Mouse (Mus musculus) bone marrow, adult 2 months (tissue): ENCODE data around the gene Eaf2. TPM values are rescaled to one million over a fixed set of nuclear protein-coding genes. Genes with fewer than 3 reads are reported as not detected.

Source experiments
- H3K27ac ChIP-seq: fragments of 200-500 bp; 2 replicates; pipeline ENCODE4 v1.5.1; 2012; ENCODE audit warnings: low read depth, mild to moderate bottlenecking, control low read depth, inconsistent platforms, low read length; ENCODE audit not compliant: control insufficient read depth, poor library complexity, insufficient read depth
- H3K4me1 ChIP-seq: fragments of 200-500 bp; 2 replicates; pipeline ENCODE4 v1.6.1; 2011; ENCODE audit warnings: low read length; ENCODE audit not compliant: control insufficient read depth, insufficient read depth
- H3K4me3 ChIP-seq: fragments of 200-500 bp; replicated peaks from 2 replicates; pipeline ENCODE3; 2011; ENCODE audit warnings: mild to moderate bottlenecking, low read depth, low read length, control low read depth; ENCODE audit not compliant: control insufficient read depth
- CTCF ChIP-seq: fragments of 200-500 bp; IDR thresholded peaks from 2 replicates; pipeline ENCODE4 v1.5.1; 2011; ENCODE audit warnings: low read length, control low read depth; ENCODE audit not compliant: control insufficient read depth, insufficient read depth
- POLR2A ChIP-seq: fragments of 200-500 bp; IDR thresholded peaks from 2 replicates; pipeline ENCODE4 v1.6.1; 2011; ENCODE audit warnings: low read depth, mild to moderate bottlenecking, control low read depth, low read length, borderline replicate concordance; ENCODE audit not compliant: control insufficient read depth
- WGBS: fragments of 180-500 bp; shearing (Covaris S2); methylation state at CpG from one replicate; pipeline ENCODE4 v1.1.7; 2018; 5-methylcytosine and 5-hydroxymethylcytosine counted together
- polyA plus RNA-seq: library from polyadenylated mRNA; stranded (reverse); fragments of >200 nt; gene quantifications from 2 replicates; pipeline ENCODE4 v1.2.4, GENCODE M21; 2011; ENCODE audit warnings: low replicate concordance; ENCODE audit not compliant: missing spikeins, insufficient read depth, insufficient read length

Gene Eaf2
- polyA plus RNA-seq, 1 experiment = 9.2 TPM

GRCm38 (mm10) chr16:36798334-36798733 lies 76.5 kb downstream of the Eaf2 start:
- no peak overlapping the region for H3K27ac ChIP-seq
- TF ChIP-seq CTCF = no peak
- no peak for TF ChIP-seq POLR2A
- no peak overlapping the region for H3K4me3 ChIP-seq
- 65% methylated on average over 2 of the region's 2 CpGs for WGBS
- H3K4me1 ChIP-seq = no peaks in the 10 kb centered on the region

GRCm38 (mm10) chr16:36794976-36795375 lies 79.8 kb downstream of the Eaf2 start:
- Histone ChIP-seq H3K4me3 (no peak overlapping the region), H3K4me1 (no peaks in the 10 kb centered on the region), H3K27ac (no peak overlapping the region)
- TF ChIP-seq CTCF = no peak
- TF ChIP-seq POLR2A = no peak
- WGBS = 18% methylated on average over 2 of the region's 2 CpGs

GRCm38 (mm10) chr16:36790166-36790565 lies 84.6 kb downstream of the Eaf2 start:
- Histone ChIP-seq H3K27ac (no peak overlapping the region), H3K4me1 (no peaks in the 10 kb centered on the region), H3K4me3 (no peak overlapping the region)
- TF ChIP-seq CTCF = no peak
- no peak for TF ChIP-seq POLR2A
- 86% methylated on average over 4 of the region's 4 CpGs for WGBS

- H3K27ac ChIP-seq = no peak overlapping the region
- H3K4me3 ChIP-seq = no peak overlapping the region
- TF ChIP-seq POLR2A = no peak
- no peak for TF ChIP-seq CTCF
- 81% methylated on average over 7 of the region's 7 CpGs for WGBS
- no peaks in the 10 kb centered on the region for H3K4me1 ChIP-seq
These were observed 88.3 kb downstream of the Eaf2 start for GRCm38 (mm10) chr16:36786466-36786865.

GRCm38 (mm10) chr16:36784594-36785313 lies 90.0 kb downstream of the Eaf2 start, which contains the start of gene Slc15a2:
TSS of gene Slc15a2 (minus strand) at chr16:36784962.
- TF ChIP-seq CTCF (no peak), POLR2A (no peak)
- no peaks in the 10 kb centered on the region for H3K4me1 ChIP-seq
- WGBS = 70% methylated on average over 10 of the region's 10 CpGs
- H3K4me3 ChIP-seq = no peak within 1 kb of the TSS
- H3K27ac ChIP-seq = no peak within 1 kb of the TSS

- Histone ChIP-seq H3K4me1 (no peaks in the 10 kb centered on the region), H3K27ac (no peak overlapping the region), H3K4me3 (no peak overlapping the region)
- WGBS = 88% methylated on average over 2 of the region's 2 CpGs
- TF ChIP-seq CTCF (no peak), POLR2A (no peak)
These were observed 90.7 kb downstream of the Eaf2 start for GRCm38 (mm10) chr16:36784146-36784545.

- 81% methylated on average over 6 of the region's 6 CpGs for WGBS
- Histone ChIP-seq H3K4me3 (no peak overlapping the region), H3K4me1 (no peaks in the 10 kb centered on the region), H3K27ac (no peak overlapping the region)
- no peak for TF ChIP-seq POLR2A
- TF ChIP-seq CTCF = no peak
These were observed 99.1 kb downstream of the Eaf2 start for GRCm38 (mm10) chr16:36775658-36776057.

GRCm38 (mm10) chr16:36772996-36773395 lies 101.8 kb downstream of the Eaf2 start:
- no peak for TF ChIP-seq POLR2A
- TF ChIP-seq CTCF = no peak
- Histone ChIP-seq H3K27ac (no peak overlapping the region), H3K4me1 (no peaks in the 10 kb centered on the region), H3K4me3 (no peak overlapping the region)
- WGBS = 82% methylated on average over 5 of the region's 5 CpGs
